Mouse (Mus musculus) embryo, embryonic 9.5 days (tissue): ENCODE measurements at regions not wholly inside any gene's neighbourhood (a gene's known extent, or its start where the extent isn't known, plus 50 kb on each side); places are given as distances from the start of the nearest gene placed in this dataset.
"Not testable (repeated sequence)": the region's sequence is repeated elsewhere in the genome, so short reads cannot be mapped to it uniquely, and the experiment has no call there.

Experiments used
- DNase-seq: peaks from one replicate; pipeline ENCODE4 v3.0.0-alpha.2; 2017; ENCODE audit errors: extremely low spot score

GRCm38 (mm10) chr12:15410419-15410818 lies 406.3 kb downstream of the Trib2 start:
- no peak for DNase-seq

DNA sequence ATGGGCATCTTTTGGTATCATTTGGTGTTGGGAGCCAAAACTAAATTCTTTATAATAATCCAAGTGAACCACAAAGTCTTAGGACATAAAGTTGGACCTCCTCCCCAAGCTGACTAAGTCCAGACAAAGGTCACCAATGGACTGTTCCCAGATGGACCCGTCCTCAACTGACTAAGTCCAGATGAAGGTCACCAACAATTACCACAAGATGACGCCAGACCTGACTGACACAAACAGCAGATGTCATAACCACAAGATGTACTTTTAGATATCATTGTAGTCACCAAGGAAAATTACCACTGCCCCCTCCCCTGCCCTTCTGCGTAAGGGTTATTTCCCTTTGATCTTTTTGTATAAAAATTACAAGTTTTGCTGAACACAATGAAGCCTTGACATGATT lies 409.1 kb downstream of the Trib2 start:
- not testable (repeated sequence) for DNase-seq

- DNase-seq: no peak
Measured at GRCm38 (mm10) chr12:15392641-15393040, 424.1 kb downstream of the Trib2 start.

GRCm38 (mm10) chr12:15388574-15388973 lies 428.1 kb downstream of the Trib2 start:
- no peak for DNase-seq

DNA sequence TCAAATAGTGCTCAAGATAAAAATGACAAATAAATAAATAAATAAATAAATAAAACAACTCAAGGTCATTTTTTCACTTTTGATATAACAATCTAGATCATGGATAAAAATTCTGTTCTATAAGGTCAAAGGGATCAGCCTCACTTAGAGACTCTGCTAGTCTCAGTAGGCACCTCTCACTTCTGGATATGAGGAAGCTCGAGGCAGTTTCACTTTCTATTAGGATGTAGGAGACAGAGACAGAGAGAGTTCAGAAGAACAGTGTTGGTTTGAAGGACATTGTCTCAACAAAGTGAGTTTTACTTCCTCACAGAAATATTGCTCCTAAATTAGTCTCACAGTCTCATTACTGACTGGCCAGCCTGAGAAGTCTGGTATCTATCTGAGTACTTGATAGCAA lies 458.9 kb downstream of the Trib2 start:
- DNase-seq: no peak

GRCm38 (mm10) chr12:15320697-15321449 lies 495.8 kb downstream of the Trib2 start:
- DNase-seq: no peak

DNA sequence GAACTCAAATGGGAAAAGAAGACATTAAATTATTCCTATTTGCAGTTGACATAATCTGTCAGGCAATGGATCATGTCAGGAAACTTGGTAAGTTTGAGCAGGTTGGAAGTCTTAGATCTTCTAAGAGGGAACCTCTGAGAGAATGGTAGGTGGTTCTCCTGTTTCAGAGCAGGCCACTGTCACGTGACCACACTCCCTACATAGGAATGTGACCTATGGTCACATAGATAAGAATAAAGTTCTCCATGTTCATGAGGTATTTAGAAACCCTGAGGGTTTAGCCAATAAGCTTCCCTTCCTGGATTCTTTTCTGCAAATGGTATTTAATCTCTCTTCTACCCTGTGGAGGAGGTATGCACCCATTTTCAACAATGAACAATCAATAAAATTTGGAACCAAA lies 497.1 kb downstream of the Trib2 start:
- no peak for DNase-seq

GRCm38 (mm10) chr12:15294898-15295297 lies 521.8 kb downstream of the Trib2 start:
- no peak for DNase-seq

- no peak for DNase-seq
Measured at GRCm38 (mm10) chr12:15262165-15262564, 554.6 kb downstream of the Trib2 start.

- DNase-seq: no peak
Measured at GRCm38 (mm10) chr12:15261604-15262003, 555.1 kb downstream of the Trib2 start.

DNA sequence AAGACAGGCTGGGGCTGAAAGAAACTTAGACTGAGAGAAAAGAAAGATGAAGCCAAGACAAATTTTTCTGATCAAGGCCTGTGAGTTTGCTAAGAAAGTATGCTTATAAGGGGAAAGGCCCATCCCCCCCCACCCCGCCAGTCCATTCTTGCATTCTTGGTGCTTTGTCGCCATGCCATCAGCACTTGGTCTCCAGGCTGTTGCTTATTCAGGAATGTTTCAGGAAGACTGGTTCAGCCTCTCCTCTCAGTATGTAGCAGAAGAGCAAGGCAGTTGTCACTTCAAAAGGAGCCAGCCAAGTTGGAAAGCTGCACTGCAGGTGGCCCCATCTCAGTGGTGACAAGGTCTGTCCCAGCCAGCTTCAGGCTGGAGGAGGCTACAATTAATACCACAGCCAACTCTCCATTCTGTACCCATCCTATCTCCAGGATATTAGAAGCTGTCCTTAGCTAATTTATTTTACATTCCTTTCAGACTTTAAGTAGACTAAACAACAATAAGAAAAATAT lies 555.8 kb downstream of the Trib2 start:
- peak; percentile 2 for DNase-seq

DNA sequence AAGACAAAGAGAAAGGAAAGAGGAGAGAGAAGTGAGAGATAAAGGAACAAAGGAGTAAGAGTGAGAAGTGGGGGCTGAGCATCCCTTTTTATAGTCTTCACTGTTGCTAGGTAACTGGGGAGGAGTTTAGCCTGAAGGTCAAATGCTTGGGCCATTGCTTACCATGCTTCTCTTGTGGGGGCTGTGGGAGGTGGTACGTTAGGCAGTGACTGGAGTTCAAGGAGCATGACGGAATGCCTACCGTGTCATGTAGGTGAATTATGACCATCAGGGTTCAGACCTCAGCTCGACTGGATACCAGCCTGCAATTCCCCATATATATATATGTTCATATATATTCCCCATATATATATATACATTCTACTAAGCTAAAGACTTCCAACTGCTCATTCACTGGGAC lies 571.8 kb downstream of the Trib2 start:
- DNase-seq: no peak

DNA sequence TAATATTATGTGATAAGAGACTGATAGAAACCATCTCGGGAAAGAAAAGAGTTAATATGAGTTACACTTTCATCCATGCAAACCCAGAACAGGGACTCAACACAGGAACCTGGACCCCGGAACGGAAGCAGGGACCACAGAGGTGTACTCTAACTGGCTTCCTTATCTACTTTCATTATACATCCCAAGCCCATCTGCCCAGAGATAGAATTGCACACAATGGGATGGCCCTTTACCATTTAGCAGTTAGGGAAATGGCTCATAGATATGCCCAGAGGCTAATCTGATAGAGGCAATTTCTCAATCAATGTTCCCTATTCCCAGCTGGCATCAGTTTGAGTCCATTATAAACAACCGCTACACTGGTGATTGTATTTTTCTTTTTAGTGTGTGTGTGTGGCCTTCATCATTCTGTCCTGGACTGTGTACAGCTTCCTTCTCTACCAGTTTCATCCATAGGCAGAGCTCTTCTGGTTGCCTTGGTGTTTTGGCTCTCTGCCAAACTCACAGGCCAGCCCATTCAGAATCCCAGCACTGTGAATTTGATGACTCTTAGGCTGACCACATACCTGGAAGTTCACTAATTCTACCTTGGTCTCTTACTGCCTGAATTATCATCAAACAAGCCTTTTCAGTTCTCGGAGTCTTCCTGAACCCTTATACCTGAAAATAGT lies 594.1 kb downstream of the Trib2 start:
- no peak for DNase-seq

- DNase-seq: peak; percentile 0
Measured at GRCm38 (mm10) chr12:15218504-15218903, 598.2 kb downstream of the Trib2 start.

GRCm38 (mm10) chr12:15216180-15216579 lies 600.5 kb downstream of the Trib2 start:
- no peak for DNase-seq

DNA sequence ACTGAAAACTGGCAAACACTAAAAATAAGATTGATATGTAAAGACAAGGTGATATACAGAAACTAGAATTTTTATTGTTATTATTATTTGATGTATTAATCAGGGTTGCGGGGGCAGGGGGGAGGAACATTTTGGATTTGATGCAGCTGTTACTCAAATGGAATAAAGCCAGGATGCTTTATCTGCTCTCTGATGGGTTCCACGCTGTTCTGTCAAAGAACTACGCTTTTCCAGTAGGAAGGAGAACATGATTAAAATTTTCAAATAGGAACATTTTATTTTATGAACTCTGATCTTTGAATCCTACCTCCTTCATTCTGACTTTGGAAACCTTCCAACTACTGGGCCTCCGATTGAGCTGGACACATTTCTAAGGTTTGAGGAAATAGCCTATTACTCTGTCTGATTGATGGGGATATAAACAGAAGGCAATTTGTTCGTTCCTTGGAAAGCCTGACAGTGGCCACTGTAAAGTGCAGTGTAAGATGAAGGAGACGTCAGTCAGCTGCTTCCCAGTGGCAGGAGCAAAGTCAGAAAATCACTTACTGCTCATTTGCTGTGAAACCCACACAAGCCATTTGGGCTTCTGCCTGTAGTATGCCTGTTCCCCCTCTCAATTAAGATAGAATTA lies 642.2 kb downstream of the Trib2 start:
- no peak for DNase-seq

GRCm38 (mm10) chr12:15162605-15163004 lies 654.1 kb downstream of the Trib2 start:
- DNase-seq: no peak

GRCm38 (mm10) chr12:15161864-15162263 lies 654.9 kb downstream of the Trib2 start:
- no peak for DNase-seq

DNA sequence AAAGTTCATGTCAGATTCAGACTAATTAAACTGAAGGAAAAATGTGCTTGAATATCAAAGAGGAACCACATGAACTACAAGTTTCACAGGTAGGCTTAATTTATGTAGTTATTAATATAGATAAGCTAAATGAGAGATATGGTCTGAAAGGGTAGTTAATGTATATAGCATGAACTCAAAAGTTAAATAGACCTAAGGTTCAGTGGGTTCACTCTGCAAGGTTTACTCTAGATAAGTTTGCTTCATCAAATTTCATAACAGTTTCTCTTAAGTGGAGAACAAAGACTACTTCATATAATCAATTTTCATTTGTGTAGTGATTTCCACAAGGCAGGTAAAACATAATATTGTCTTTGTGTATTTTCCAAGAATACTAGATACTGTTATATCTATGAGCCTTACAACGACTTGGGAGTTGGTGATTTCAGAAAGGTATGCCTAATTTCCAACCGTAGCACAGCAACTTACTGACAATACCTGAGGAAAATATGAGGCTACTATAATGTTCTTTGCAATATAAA lies 656.2 kb downstream of the Trib2 start:
- DNase-seq: no peak

DNA sequence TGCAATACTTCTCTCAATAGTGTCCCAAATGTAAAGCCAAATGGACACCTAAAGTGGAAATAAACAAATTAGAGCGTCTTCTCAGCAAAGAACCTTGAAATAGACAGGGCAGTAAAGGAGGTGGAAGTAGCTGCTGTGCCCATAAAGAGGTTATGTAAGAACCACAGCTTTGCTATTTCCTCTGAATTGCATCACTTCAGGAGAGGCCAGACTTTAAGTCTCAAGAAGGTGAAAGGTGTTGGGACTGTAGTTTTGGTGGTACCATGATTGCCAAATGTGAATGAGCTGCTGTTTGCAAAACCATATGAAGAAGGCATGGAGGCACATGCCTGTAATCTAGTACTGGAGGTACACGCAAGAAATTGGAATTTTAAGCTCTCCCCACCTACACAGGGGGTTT lies 670.3 kb downstream of the Trib2 start:
- DNase-seq: no peak

- DNase-seq: no peak
Measured at GRCm38 (mm10) chr12:15137039-15137438, 679.7 kb downstream of the Trib2 start.

DNA sequence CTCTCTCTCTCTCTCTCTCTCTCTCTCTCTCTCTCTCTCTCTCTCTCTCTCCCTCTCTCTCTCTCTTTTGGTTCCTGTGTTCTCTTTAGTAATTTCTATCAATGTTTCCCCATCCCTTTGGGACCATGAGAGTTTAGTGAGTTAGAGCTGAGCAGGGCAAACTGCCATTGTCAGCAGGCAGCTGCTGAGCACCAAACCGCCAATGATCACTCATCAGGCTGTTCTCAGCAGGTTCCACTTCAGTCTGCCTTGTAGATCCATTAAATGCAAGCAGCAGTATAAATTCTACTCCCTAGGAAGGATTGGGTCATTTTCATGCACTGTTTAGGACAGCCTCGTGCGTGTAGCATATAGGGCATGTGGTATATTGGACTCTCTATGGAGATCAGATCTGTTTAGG lies 692.5 kb downstream of the Trib2 start:
- no peak for DNase-seq
